Mouse (Mus musculus) neural tube, embryonic 15.5 days (tissue): ENCODE measurements at regions not wholly inside any gene's neighbourhood (a gene's known extent, or its start where the extent isn't known, plus 50 kb on each side); places are given as distances from the start of the nearest gene placed in this dataset.

Source experiments
- ATAC-seq: fragments of 200-750 bp; cut with Nextera tagmentation; 2 replicates; pipeline ENCODE4 v1.8.0; 2017; ENCODE audit warnings: mild to moderate bottlenecking, moderate TSS enrichment, moderate library complexity; ENCODE audit not compliant: low FRiP score
- H3K27ac ChIP-seq: fragments of 300-500 bp; sonication (generic); replicated peaks from 2 replicates; pipeline ENCODE4 v1.5.1; 2015; ENCODE audit warnings: mild to moderate bottlenecking, inconsistent platforms
- H3K27me3 ChIP-seq: fragments of 300-500 bp; sonication (generic); replicated peaks from 2 replicates; pipeline ENCODE4 v1.6.1; 2015; ENCODE audit warnings: inconsistent platforms
- H3K36me3 ChIP-seq: fragments of 300-500 bp; sonication (generic); 2 replicates; pipeline ENCODE4 v1.6.1; 2015; ENCODE audit warnings: inconsistent platforms
- H3K4me1 ChIP-seq: fragments of 300-500 bp; sonication (generic); 2 replicates; pipeline ENCODE4 v1.6.1; 2015; ENCODE audit warnings: inconsistent platforms
- H3K4me2 ChIP-seq: fragments of 300-500 bp; sonication (generic); 2 replicates; pipeline ENCODE4 v1.6.1; 2015; ENCODE audit warnings: inconsistent platforms, mild to moderate bottlenecking, moderate library complexity
- H3K4me3 ChIP-seq: fragments of 300-500 bp; sonication (generic); replicated peaks from 2 replicates; pipeline ENCODE4 v1.5.1; 2015; ENCODE audit warnings: mild to moderate bottlenecking, inconsistent platforms
- H3K9ac ChIP-seq: fragments of 300-500 bp; sonication (generic); replicated peaks from 2 replicates; pipeline ENCODE4 v1.6.1; 2015; ENCODE audit warnings: mild to moderate bottlenecking, inconsistent platforms
- H3K9me3 ChIP-seq: fragments of 300-500 bp; sonication (generic); replicated peaks from 2 replicates; pipeline ENCODE4 v1.6.1; 2016; ENCODE audit warnings: inconsistent platforms
- WGBS: fragments of 180-500 bp; shearing (Covaris S2); methylation state at CpG from one replicate; pipeline ENCODE4 v1.1.7; 2015; ENCODE audit warnings: mixed read lengths; 5-methylcytosine and 5-hydroxymethylcytosine counted together

- H3K27ac ChIP-seq: no peak overlapping the region
- H3K36me3 ChIP-seq: no peaks in the 10 kb centered on the region
- H3K4me3 ChIP-seq: no peak overlapping the region
- no peak for ATAC-seq
- H3K9me3 ChIP-seq: no peaks in the 10 kb centered on the region
- H3K4me1 ChIP-seq: no peaks in the 10 kb centered on the region
- WGBS: 90% methylated on average over 2 of the region's 2 CpGs
- no peak overlapping the region for H3K4me2 ChIP-seq
- no peaks in the 10 kb centered on the region for H3K27me3 ChIP-seq
- no peak overlapping the region for H3K9ac ChIP-seq
These were observed 53.0 kb upstream of the Ptger4 start for GRCm38 (mm10) chr15:5296949-5297348.
